Mouse (Mus musculus) thymus, postnatal 25 days (tissue): ENCODE results near the gene Pnldc1.
A peak's percentile ranks its signal among the peaks of the same experiment; 100 is the strongest.
"Not testable (repeated sequence)": the region's sequence is repeated elsewhere in the genome, so short reads cannot be mapped to it uniquely, and the experiment has no call there.

ENCODE experiments used
- DNase-seq: peaks from one replicate; pipeline ENCODE4 v3.0.0; 2022

The Pnldc1 gene

DNA sequence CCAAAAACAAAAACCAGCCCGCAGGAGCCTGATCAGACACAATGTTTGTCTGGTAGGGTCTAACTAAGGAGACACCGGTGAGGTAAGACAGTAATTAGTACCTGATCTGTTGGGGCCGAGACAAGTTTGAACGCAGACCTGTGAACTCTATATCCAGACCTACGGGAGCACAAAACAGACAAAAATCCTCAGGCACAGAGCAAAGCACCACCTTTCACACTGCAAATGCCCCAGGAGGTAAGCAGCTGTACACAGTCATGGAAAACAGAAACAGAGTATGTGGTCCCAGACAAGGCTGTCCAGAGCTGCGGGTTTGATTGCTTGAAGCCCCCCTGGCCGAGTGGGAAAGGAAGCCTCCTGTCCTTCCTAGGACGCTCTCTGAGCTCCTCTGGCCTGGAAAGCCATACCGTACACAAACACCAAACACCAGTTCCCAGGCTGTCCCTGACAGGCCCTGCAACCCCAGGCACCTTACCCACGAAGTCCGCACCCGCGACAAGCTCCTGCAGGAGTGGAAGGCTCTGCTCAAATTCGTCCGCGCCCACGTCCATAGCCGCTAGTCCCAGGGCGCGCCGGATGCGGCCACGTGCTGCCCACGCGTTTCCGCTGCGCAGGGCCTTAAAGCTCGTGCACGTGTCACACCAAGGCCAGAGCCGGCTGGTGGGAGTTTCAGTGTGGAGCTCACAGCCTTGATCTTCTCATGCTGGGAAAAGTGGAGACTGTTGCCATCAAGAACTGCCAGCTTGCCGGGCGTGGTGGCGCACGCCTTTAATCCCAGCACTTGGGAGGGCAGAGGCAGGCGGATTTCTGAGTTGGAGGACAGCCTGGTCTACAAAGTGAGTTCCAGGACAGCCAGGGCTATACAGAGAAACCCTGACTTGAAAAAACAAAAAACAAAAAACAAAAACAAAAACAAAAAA lies at the start of gene Pnldc1:
Gene Pnldc1, minus strand, starts transcription at position 870 of the 920 bp plus-strand sequence.
- DNase-seq, result no peak

DNA sequence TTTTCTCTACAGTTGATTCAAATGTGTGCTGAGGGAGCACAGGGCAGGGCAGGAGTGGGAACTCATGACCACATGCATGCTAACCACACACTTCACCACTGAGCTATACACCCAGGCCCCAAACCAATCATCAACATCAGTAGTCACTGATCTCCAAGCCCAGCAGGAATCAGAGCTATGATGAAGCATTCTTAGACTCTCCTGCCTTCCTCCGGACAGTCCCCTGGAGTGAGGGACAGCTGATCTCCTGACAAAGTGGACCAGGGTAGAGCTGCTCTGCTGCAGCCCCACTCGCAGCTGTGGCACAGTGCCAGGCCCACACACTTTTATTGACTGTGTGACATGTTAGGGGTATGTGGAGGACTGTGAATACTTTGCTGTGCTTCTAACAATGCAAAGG lies 49.3 kb upstream of the Pnldc1 start:
- not testable (repeated sequence) for DNase-seq

GRCm38 (mm10) chr17:12956664-12957063 lies 46.6 kb upstream of the Pnldc1 start:
- DNase-seq, result no peak

DNA sequence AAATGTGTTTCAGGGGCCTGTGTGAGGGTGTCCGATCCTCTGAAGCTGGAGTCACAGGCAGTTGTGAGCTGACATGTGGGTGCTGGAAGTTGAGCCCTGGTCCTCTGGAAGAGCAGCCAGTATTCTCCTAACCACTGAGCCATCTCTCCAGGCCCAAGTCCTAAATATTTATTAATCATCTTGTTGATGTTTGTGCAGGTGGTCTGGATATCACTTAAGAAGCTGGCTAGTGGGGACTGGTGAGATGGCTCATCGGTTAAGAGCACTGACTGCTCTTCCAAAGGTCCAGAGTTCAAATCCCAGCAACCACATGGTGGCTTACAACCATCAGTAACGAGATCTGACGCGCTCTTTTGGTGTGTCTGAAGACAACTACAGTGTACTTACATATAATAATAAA lies 39.6 kb upstream of the Pnldc1 start:
- DNase-seq, result no peak

- DNase-seq, result no peak
Measured at GRCm38 (mm10) chr17:12942459-12943162, 32.6 kb upstream of the Pnldc1 start.

GRCm38 (mm10) chr17:12941543-12942260 lies 31.7 kb upstream of the Pnldc1 start:
- DNase-seq, result no peak

DNA sequence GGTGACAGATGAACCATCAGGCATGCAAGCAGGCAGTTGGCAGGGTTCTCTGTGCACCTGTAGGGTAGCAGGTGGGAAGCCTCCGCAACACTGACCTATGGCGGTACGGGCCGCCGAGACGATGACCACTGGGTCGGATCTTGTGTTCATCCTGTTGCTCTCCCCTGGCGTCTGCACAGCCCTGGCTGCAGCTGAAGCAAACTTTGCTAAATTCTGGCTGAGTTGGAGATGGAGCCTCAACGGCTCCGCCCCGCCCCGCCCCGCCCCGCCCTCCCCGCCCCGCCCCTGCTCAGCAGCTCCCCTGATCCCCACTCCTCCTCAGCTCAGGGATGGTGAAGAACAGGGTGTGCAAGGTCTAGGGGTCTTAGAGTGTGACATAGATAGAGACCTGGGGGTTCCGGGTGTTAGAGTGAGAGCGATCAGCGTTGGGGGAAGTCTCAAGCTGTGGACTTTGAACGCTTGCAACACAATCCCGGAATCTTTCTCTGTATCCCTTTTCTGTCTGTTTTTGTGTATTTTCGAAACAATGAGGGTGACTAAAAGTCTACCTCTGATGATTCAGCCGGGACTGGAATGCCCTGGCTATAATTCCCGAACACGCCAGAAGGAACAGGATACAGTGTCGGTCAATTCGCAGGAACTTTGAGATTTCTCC lies 30.2 kb upstream of the Pnldc1 start, which contains the start of gene Acat3:
Gene Acat3, minus strand, starts transcription at position 450 of the 655 bp plus-strand sequence.
- no peak for DNase-seq

GRCm38 (mm10) chr17:12939377-12940148 lies 29.5 kb upstream of the Pnldc1 start:
- not testable (repeated sequence) for DNase-seq

GRCm38 (mm10) chr17:12938077-12938476 lies 28.0 kb upstream of the Pnldc1 start:
- no peak for DNase-seq

DNA sequence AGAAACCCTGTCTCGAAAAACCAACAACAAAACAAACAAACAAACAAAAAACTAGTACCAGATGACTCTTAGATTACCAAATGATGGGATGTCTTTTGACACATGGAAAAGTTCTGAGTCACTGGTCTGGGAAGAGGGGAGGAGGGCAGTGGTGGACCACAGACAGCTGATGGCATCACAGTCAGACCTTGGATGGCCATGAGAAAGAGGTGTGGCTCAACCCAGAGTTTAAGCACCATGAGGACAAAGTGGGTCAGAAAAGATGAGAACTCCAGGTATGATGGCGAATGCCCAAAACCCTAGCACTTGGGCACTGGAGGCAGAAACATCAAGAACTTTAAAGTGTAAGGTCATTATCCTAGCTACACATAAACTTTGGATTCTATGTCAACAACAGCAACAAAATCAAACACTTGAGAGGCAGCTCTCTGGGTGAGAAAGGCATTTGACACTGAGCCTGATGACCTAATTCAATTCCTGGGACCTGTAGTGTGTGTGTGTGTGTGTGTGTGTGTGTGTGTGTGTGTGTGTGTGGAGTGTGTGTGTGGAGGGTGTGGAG lies 27.5 kb upstream of the Pnldc1 start:
- DNase-seq, result no peak

GRCm38 (mm10) chr17:12935719-12936118 lies 25.7 kb upstream of the Pnldc1 start:
- DNase-seq, result no peak

DNA sequence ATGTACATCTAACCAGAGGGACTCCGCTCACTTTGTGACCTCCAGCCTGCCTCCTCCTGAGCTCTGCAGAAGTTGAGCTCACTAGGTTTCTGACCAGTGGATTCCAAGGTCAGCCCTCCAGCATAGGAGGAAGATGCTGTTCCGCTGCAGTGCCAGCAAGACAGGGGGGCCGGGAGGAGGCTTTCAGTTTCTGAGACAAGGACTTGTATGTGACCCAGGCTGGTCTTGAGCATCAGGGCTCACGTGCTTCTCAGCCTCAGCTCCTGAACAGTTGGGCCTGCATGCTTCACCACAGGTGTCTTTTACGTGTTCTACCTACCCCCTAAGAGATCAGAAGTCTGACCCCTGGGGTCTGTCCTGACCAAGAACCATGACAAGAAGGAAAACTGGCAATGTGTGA lies 21.5 kb upstream of the Pnldc1 start:
- DNase-seq, result not testable (repeated sequence)

DNA sequence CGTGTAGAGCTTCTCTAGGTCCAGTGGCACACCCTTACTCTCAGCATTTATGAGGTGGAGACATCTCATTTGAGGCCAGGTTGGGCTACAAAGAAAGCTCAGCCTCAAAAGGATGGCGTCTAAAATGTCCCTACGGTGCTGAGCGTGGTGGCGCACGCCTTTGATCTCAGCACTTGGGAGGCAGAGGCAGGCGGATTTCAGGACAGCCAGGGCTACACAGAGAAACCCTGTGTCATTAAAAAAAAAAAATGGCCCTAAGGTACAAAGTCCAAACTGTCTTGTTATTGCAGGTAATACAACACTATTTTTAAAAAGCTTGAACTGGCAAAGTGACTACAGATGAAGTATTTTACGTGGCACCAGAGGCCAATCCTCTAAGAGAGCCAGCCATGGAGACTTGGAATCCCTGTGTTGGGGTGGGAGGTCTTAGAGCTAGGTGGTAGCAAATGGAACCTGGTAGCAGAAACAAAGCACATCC lies 15.7 kb upstream of the Pnldc1 start:
- no peak for DNase-seq

DNA sequence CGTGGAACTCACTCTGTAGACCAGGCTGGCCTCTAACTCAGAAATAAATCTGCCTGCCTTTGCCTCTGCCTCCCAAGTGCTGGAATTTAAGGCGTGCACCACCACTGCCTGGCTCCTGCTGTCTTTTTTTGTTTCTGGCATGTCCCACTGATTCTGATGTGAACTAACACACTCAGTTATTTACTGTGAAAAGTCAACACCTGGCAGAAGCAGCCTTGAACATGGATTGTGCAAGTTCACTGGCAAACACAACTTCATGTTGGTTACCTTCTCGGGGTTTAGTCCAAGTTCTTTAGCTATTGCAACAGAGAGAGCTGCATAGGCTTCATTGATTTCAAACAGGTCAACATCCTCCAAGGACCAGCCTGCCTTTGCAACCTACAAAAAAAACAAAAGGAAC lies 15.0 kb upstream of the Pnldc1 start:
- no peak for DNase-seq

DNA sequence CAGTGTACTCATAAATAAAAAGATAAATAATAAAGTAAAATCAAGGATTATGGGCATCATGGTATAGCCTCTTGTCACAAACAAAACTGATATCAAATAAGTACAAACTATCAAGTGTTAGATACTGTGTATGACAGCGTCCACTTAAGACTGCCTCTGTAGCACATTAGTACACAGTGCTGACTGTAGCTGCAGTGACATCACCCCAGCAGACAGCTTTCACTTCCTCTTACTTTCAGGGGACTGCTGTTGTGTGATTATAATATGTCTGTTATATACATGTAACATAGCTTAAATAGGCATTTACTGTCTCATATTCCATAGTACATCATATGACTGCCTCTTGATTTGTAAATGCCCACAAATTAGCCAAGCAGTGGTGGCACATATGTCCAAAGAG lies 11.0 kb upstream of the Pnldc1 start:
- no peak for DNase-seq

DNA sequence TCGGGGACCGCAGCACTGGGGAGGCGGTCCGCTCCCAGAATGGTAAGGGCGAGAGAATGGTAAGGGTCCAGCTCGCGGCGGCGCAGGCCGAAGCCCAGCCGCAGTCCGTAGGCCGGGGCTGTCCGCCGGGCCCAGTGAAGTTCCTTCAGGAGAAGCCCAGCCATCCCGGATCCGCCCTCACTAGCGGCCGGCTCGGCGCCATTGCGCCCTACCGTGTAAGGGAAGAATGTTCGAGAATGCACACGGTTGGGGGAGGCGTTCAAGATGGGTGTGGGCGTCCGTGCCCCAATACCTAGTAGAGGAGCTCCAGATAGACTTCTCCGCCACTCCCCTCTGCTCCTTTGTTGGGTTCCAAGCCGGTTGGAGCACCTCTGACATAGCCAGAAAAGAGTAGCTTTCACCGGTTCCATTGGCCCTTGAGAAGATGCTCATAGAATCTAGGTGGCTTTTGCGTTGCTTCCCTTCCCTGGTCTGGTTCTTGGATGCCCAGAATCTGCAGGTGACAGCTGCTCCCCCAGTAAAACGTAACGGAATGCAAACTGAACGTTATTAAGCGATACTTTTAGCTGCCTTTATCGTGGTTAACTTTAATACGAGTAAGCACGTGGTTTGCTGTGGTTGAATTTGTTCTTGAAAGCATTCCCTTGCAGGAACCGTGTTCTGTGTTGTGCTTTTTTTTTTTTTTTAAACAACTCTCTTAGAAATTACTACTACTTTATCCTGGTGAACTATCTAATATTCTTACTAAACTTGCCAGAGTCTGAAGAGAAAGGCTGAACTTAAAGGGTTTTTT lies 6.8 kb upstream of the Pnldc1 start:
- no peak for DNase-seq

- peak; percentile 97 for DNase-seq
Measured at GRCm38 (mm10) chr17:12915881-12916583, 6.0 kb upstream of the Pnldc1 start, which contains the start of gene Mrpl18. Gene Mrpl18 (minus strand): TSS chr17:12916345.

DNA sequence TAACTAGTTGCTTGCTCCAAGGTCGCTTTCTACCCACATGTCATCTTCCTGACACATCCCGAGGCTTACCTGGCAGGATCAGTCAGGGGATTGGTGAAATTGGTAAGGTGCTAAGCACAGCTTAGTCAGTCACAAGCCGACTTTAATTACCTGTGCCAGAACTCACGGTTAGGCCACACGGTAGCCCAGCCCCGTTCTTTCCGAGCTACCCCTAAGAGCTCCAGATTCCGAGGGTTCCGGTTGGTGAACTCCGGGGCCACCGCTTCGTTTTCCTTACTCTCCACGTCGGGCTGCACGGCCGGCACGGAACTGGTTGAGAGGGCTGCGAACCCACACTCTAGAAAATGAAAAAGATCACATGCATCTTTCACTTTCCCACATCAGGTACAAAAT lies 5.5 kb upstream of the Pnldc1 start, which contains the start of gene Tcp1:
Gene Tcp1, plus strand, starts transcription at position 214 of the 393 bp plus-strand sequence.
- DNase-seq, result no peak

DNA sequence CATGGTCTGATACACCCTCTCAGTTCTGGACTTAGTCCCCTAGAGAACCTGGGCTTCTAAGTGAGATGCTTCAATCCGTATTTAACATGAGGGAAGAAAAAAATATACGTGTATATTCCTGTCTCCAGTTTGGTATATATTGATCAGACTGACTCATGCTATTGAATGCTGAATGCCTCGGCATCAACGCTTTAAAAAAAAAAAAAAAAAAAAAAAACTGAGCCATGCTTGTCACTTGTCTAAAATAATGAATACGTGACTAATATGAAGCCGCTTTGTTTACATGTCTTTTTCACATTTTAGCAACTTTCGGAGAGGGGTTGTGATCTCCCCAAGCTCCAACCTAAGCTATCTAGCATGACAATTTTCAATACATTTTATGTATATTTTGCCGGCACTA lies 361 bp upstream of the Pnldc1 start:
- DNase-seq, result no peak

- DNase-seq, result no peak
Measured at GRCm38 (mm10) chr17:12906436-12906835, 3.6 kb downstream of the Pnldc1 start.
